Mouse (Mus musculus) bone marrow, adult 2 months (tissue): ENCODE data around the gene Slc35b1. TPM values are rescaled to one million over a fixed set of nuclear protein-coding genes. Genes with fewer than 3 reads are reported as not detected.

Experiments used
- H3K27ac ChIP-seq: fragments of 200-500 bp; 2 replicates; pipeline ENCODE4 v1.5.1; 2012; ENCODE audit warnings: low read depth, mild to moderate bottlenecking, control low read depth, inconsistent platforms, low read length; ENCODE audit not compliant: control insufficient read depth, poor library complexity, insufficient read depth
- H3K4me1 ChIP-seq: fragments of 200-500 bp; 2 replicates; pipeline ENCODE4 v1.6.1; 2011; ENCODE audit warnings: low read length; ENCODE audit not compliant: control insufficient read depth, insufficient read depth
- H3K4me3 ChIP-seq: fragments of 200-500 bp; replicated peaks from 2 replicates; pipeline ENCODE3; 2011; ENCODE audit warnings: mild to moderate bottlenecking, low read depth, low read length, control low read depth; ENCODE audit not compliant: control insufficient read depth
- CTCF ChIP-seq: fragments of 200-500 bp; IDR thresholded peaks from 2 replicates; pipeline ENCODE4 v1.5.1; 2011; ENCODE audit warnings: low read length, control low read depth; ENCODE audit not compliant: control insufficient read depth, insufficient read depth
- POLR2A ChIP-seq: fragments of 200-500 bp; IDR thresholded peaks from 2 replicates; pipeline ENCODE4 v1.6.1; 2011; ENCODE audit warnings: low read depth, mild to moderate bottlenecking, control low read depth, low read length, borderline replicate concordance; ENCODE audit not compliant: control insufficient read depth
- WGBS: fragments of 180-500 bp; shearing (Covaris S2); methylation state at CpG from one replicate; pipeline ENCODE4 v1.1.7; 2018; 5-methylcytosine and 5-hydroxymethylcytosine counted together
- polyA plus RNA-seq: library from polyadenylated mRNA; stranded (reverse); fragments of >200 nt; gene quantifications from 2 replicates; pipeline ENCODE4 v1.2.4, GENCODE M21; 2011; ENCODE audit warnings: low replicate concordance; ENCODE audit not compliant: missing spikeins, insufficient read depth, insufficient read length

Slc35b1 gene
- polyA plus RNA-seq, 1 experiment = 49.3 TPM

DNA sequence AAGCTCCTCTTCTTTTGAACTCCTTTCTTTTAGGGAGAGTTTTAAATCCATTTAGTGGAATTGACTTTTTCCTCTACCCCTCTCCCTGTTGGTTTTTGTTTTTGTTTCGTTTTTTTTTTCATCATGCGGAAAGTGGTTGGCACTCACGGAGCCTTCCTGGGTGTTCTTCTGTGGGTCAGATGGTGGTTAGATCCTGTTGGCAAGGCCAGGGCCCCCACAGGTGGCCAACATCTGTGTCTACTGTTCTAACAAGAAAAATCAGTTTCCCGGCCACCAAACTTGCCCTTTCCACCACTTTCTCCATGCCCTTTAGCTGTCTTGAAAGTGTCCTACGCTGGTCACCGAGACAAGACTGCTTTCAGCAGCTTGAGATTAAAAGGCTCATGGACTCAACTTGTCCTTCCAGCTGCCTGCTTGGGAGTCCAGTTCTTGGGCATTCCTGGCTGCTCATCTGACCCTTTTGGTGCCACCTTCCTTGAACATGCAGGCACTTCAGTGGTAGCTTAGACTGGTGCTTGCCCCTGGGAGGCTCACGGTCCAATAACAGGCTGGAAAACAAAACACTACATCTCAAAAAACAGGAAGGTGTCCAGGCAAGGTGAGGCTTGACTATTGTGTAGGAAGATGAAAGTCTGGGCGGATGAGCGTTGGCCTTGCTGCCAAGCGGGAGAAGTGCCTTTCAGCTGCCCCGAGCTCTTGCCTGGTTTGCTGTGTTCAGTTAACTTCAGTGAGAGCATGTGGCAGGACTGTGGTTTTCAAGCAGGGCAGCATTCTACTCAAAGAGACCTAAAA lies 8.4 kb downstream of the Slc35b1 start:
- 83% methylated on average over 11 of the region's 11 CpGs for WGBS
- Histone ChIP-seq H3K4me1 (no peaks in the 10 kb centered on the region), H3K4me3 (no peak overlapping the region), H3K27ac (no peak overlapping the region)
- TF ChIP-seq POLR2A (no peak), CTCF (no peak)

DNA sequence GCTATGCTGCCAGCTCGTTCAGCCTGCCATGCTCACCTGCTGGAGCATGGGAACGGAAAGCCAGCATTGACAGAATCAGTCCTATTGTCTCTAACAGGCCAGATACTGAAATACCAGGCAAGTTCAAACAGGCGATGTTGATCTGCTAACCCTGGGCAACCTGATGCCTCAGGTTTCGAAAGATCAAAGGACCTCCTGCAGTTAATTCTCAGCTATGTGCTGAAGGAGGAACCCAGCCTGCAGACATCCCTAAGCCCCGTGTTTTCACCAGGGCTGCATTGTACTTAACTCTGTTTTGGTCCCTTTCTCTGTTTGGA lies 9.0 kb downstream of the Slc35b1 start:
- 55% methylated on average over 5 of the region's 5 CpGs for WGBS
- TF ChIP-seq CTCF (no peak), POLR2A (no peak)
- Histone ChIP-seq H3K27ac (no peak overlapping the region), H3K4me3 (no peak overlapping the region), H3K4me1 (no peaks in the 10 kb centered on the region; the same call in 1 of the 2 replicates)

- Histone ChIP-seq H3K4me1 (no peaks in the 10 kb centered on the region; the same call in 1 of the 2 replicates), H3K4me3 (no peak overlapping the region), H3K27ac (no peak overlapping the region)
- TF ChIP-seq POLR2A (no peak), CTCF (no peak)
- WGBS = 60% methylated on average over 5 of the region's 5 CpGs
Observed at GRCm38 (mm10) chr11:95394112-95394511, 9.6 kb downstream of the Slc35b1 start.

GRCm38 (mm10) chr11:95396548-95396947 lies 12.1 kb downstream of the Slc35b1 start:
- H3K4me3 ChIP-seq = no peak overlapping the region
- no peak for TF ChIP-seq CTCF
- no peak for TF ChIP-seq POLR2A
- no peaks in the 10 kb centered on the region; the same call in 1 of the 2 replicates for H3K4me1 ChIP-seq
- no peak overlapping the region for H3K27ac ChIP-seq
- 60% methylated on average over 1 of the region's 1 CpGs for WGBS

DNA sequence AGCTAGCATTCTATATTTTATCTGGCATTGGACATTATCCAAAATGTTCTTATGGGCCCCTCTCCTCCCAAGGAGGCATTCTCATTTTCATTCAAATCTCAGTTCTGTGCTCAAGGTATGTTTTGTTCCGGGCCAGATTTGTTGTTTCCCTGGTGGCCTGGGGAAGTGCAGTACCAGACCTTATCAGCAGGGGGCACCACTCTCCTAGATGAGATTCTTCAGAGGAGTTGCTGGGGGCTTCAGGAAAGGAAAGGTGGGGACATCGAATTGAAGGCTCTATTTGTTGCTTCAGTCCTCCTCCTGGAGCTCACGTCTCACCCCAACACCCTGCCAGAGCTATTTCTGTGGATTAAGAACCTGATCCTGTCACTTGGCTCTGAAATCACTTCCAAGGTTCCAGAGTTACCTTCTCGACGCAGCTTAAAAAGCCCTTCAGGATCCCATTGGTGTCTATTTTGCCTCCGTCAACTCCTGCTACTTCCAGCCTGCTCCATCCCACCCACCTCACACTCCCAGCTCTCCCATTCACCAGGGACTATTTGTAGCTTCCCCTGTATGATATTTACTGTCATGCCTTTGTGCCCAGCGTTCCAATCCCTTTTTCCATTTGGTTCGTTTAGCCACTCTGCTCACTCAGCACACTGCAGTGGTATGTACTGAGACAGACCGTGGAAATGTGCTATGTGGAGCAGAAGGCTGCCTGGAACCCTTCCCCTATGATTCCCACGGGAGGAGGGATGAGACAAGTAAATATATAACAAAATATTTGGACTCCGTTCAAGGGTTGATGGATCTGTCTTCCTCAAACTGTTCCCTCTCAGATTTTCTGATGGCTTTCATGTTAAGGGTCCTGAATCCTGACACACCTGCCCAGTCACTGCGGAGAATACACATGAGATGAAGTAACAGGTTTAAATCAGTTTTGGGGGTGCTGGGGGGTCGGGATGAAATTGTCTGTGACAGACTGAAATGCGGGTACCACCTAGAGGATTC lies 13.6 kb downstream of the Slc35b1 start:
- Histone ChIP-seq H3K27ac (no peak overlapping the region), H3K4me3 (no peak overlapping the region), H3K4me1 (no peaks in the 10 kb centered on the region; the same call in 1 of the 2 replicates)
- peak; percentile 82 for TF ChIP-seq CTCF
- no peak for TF ChIP-seq POLR2A
- WGBS = 58% methylated on average over 14 of the region's 14 CpGs

DNA sequence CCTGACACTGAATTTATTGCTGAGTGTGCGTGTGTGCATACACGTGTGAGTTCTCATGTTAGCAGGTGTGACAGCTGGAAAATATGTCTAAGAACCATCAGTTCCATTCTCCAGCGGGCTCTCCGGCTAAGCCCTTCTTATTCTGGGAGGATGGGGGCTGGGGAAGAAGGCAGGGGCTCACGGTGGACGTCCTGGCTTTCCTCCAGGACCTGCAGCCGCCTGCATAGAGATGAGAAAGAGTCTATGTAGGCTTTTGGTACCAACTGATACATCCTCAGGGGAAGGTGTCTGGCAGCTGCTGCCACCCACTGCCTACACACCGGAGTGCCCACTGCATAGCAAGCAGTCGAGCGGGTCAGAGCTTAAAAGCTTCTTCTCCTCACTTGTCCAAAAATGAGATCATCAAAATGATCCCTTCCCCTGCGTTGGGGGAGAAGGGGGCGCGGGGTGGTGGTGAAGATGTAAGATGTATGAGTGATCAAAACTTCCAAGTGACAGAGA lies 15.1 kb downstream of the Slc35b1 start:
- H3K4me1 ChIP-seq = no peaks in the 10 kb centered on the region; the same call in 1 of the 2 replicates
- TF ChIP-seq CTCF (no peak), POLR2A (no peak)
- no peak overlapping the region for H3K4me3 ChIP-seq
- H3K27ac ChIP-seq = no peak overlapping the region
- WGBS = 75% methylated on average over 13 of the region's 13 CpGs

GRCm38 (mm10) chr11:95401568-95401967 lies 17.1 kb downstream of the Slc35b1 start:
- Histone ChIP-seq H3K4me3 (no peak overlapping the region), H3K4me1 (no peaks in the 10 kb centered on the region; the same call in 1 of the 2 replicates), H3K27ac (no peak overlapping the region)
- TF ChIP-seq CTCF = no peak
- TF ChIP-seq POLR2A = no peak
- WGBS = 85% methylated on average over 5 of the region's 5 CpGs

DNA sequence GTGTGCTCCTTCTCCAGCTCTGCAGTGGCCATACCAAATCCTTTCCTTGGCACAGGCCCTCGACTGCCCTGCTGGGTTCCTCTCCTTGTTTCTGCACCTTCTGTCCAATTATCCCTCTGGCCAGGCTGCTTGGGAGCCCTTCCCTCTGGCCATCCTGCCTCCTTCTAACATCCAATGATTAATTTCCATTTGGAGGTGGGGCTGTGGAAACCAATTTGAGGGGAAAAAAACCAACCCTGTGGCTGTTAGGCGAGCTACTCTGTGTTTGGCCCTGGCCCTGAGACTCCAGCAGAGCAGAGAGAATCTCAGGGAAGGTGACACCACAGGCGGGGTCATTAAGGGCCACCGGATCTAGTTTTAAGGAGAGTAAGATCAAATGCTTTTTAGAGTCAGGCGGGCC lies 17.7 kb downstream of the Slc35b1 start:
- 56% methylated on average over 5 of the region's 5 CpGs for WGBS
- TF ChIP-seq CTCF (no peak), POLR2A (no peak)
- H3K4me3 ChIP-seq = no peak overlapping the region
- H3K4me1 ChIP-seq = no peaks in the 10 kb centered on the region; the same call in 1 of the 2 replicates
- no peak overlapping the region for H3K27ac ChIP-seq
